Mouse (Mus musculus) heart, adult 2 months (tissue): ENCODE results near the gene Smchd1.

Source experiments
- CTCF ChIP-seq: fragments of 200-600 bp; IDR thresholded peaks from 2 replicates; pipeline ENCODE4 v1.8.1; 2022; ENCODE audit warnings: antibody characterized with exemption, mild to moderate bottlenecking, moderate library complexity
- EP300 ChIP-seq: fragments of 200-500 bp; IDR thresholded peaks from 2 replicates; pipeline ENCODE4 v1.6.1; 2011; ENCODE audit warnings: low read depth, low read length, control low read depth; ENCODE audit not compliant: insufficient read depth

DNA sequence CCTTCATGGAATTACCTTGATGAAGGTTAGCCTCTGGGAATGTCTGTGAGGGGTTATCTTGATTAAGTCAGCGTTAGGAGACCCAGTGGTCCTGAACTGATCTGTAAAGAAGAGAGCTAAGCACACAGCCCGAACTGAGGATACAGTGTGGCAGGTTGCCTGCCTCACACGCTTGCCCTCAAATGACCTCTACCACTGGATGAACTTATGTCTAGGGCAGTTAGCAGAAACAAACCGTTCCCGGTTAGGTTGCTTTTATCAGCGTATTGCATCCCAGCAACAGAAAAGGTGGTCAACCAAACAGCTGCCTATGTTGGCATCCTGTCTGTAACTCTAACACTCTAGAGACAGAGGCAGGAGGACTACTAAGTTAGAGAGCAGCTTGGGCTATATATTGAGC is 30.0 kb downstream of the Smchd1 start:
- TF ChIP-seq CTCF (no peak), EP300 (0 out of 2 replicates have a peak, but pooled peaks have one; percentile 45)
